Mouse (Mus musculus): ENCODE data around the gene Vcl. TPM values are rescaled to one million over a fixed set of nuclear protein-coding genes. Genes with fewer than 3 reads are reported as not detected.

Gene Vcl
- polyA plus RNA-seq, 1 experiment from 2014 or later, result 82.2 TPM

DNA sequence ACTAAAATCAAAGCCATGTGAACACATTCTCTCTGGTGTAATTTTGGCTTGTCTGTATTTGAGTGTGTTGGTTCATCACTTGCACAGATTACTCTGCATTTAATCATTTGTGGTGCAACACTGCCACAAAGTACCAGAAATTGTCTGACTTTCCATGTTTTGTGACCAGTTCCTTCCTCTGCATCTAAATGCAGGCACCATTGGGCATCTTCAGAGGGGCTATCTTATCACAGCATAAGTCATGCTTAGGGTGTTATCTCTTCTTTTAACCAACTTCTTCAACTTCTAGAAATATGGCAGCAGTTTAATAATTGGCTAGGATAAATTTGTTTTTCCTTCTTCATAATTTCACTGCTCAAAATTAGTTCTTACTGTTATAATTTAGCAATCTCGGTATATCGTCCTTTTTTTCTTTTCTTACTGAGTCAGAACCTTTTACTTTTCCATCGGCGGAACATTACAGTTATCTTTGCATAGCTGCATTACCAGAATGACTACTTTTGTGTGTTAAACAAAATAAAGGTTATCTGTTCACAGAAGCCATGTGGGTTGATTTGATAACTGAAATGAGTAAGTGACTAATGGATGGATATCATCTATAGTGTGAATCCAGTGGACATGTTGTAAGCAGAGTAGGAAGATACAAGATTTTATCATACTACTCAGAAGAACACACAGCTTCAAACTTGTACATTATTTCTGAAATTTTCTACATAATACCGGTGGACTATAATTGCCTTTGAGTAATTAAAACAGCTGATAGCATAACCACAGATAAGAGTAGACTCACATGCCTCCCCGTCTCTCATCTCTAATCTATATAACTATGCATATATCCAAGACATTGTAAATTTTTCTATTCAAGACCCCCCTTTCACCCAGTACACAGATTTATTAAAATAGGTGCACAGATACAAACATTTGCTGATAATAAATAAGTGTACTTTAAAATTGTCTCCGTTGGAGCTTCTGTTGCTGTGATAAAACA lies 12.3 kb upstream of the Vcl start:
- Histone ChIP-seq H3K36me3 (no peaks in the 10 kb centered on the region), H3K4me1 (replicated peaks) (peaks cover 4% of the 10 kb centered on the region; the same call in 1 of the 2 replicates), H3K4me3 (no peak overlapping the region), H3K27ac (no peak overlapping the region), H3K4me2 (no peak overlapping the region), H3K9me3 (replicated peaks) (no peaks in the 10 kb centered on the region), H3K27me3 (no peaks in the 10 kb centered on the region), H3K9ac (no peak overlapping the region)
- WGBS, result 81% methylated on average over 7 of the region's 7 CpGs
- ATAC-seq (replicated peaks; ENCODE audit: insufficient number of reproducible peaks, insufficient read depth, low FRiP score, low read depth), result no peak

DNA sequence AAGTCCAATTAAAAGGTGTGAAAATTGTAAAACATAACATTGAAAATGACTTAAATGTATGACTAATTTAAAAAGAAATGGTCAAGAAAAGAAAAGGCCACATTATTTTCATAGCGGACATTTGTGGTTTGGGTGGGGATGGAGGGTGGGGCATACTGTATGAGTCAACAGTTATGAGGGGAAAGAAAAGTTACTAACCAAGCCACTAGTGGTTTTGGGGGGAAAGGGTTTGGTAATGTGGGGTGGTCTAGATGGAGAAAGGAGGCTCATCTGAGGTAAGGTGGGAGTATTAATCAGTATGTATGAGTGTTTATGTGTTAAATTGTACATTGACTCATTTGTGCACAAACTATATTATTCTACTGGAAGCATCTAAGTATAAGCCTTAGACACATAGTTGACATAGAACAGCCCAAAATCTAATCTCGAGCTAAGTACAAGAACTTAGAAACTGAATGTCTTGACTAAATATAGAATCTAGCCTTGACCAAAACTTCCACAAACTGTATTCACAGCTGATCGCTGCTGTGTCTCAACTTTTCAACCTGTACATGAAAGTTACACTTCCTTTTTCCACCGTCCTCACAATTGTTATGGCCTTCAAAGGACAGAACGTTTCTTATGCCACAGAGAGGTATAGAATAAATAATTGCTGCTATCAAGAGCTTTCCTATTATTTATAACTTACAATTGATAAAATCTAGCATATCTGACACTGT lies 5.0 kb upstream of the Vcl start:
- Histone ChIP-seq H3K4me2 (no peak overlapping the region), H3K9me3 (replicated peaks) (no peaks in the 10 kb centered on the region), H3K36me3 (no peaks in the 10 kb centered on the region), H3K4me1 (replicated peaks) (peaks cover 5% of the 10 kb centered on the region; the same call in 1 of the 2 replicates), H3K27ac (no peak overlapping the region), H3K4me3 (no peak overlapping the region), H3K27me3 (no peaks in the 10 kb centered on the region), H3K9ac (no peak overlapping the region)
- WGBS, result 69% methylated on average over 5 of the region's 5 CpGs
- ATAC-seq (replicated peaks; ENCODE audit: insufficient number of reproducible peaks, insufficient read depth, low FRiP score, low read depth), result no peak

DNA sequence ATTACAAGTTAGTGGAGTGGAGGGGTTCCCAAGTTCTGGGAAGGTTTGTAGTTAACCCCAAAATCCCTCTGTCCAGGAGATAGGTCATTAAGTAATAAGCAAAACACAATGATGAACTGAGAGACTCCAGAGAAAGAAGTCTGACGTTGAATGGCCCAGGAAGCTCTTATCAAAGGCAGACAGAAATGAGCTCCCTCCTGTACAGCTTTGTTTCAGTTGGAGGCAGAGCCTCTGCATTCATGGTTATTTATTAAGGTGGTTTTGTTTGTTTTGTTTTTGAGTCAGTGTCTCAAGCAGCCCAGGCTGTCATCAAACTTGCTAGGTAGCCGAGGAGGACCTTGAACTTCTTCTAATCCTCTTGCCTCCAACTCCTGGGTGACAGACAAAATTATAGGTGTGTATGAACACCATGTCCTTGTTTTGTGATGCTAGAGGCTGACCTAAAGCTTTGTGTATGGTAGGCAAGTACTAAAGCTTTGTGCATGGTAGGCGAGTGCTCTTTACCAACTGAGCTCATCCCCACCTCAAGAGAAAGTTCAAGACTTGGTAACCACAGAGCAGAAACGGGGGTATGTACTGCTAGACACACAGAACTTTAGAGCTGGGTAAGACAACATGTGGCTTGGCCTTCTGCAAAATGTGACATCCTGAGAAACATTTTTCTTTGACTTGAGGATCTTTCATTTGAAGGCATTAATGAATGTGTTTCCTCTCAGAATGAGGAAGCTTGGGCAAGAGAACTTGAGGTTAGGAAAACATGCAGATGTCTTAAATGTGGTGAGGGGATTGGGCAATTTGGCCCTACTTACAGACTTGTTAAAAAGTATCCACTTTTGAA lies 1.5 kb upstream of the Vcl start:
- Histone ChIP-seq H3K27ac (no peak overlapping the region), H3K9me3 (replicated peaks) (no peaks in the 10 kb centered on the region), H3K36me3 (no peaks in the 10 kb centered on the region), H3K4me3 (no peak overlapping the region), H3K9ac (no peak overlapping the region), H3K27me3 (no peaks in the 10 kb centered on the region), H3K4me2 (no peak overlapping the region), H3K4me1 (replicated peaks) (peaks cover 22% of the 10 kb centered on the region)
- 79% methylated on average over 4 of the region's 4 CpGs for WGBS
- ATAC-seq (replicated peaks; ENCODE audit: insufficient number of reproducible peaks, insufficient read depth, low FRiP score, low read depth), result no peak

DNA sequence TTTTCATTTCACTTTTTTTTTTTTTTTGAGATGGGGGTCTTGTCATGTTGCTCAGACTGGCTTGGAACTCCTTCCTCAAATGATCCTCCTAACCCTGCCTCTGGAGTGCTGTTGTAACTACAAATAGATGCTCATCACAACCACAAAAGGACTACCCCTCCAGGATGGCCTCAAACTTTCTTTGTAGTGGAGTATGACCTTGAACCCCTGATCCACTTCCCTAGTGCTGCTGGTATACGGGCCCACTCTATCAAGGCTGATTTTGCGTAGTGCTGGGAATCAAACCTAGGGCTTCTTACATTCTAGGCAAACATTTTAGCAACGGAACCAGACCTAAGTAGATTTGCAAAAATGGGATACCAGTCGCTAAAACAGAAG lies 901 bp upstream of the Vcl start:
- H3K9ac ChIP-seq, result peak overlapping the region; percentile 53
- no peaks in the 10 kb centered on the region for H3K9me3 ChIP-seq (replicated peaks)
- peak overlapping the region; percentile 63 for H3K27ac ChIP-seq
- no peaks in the 10 kb centered on the region for H3K27me3 ChIP-seq
- 23% methylated on average over 4 of the region's 4 CpGs for WGBS
- H3K36me3 ChIP-seq, result no peaks in the 10 kb centered on the region
- ATAC-seq (replicated peaks; ENCODE audit: insufficient number of reproducible peaks, insufficient read depth, low FRiP score, low read depth), result no peak
- peaks cover 27% of the 10 kb centered on the region for H3K4me1 ChIP-seq (replicated peaks)
- peak overlapping the region; percentile 65 for H3K4me2 ChIP-seq
- H3K4me3 ChIP-seq, result peak overlapping the region; percentile 76

DNA sequence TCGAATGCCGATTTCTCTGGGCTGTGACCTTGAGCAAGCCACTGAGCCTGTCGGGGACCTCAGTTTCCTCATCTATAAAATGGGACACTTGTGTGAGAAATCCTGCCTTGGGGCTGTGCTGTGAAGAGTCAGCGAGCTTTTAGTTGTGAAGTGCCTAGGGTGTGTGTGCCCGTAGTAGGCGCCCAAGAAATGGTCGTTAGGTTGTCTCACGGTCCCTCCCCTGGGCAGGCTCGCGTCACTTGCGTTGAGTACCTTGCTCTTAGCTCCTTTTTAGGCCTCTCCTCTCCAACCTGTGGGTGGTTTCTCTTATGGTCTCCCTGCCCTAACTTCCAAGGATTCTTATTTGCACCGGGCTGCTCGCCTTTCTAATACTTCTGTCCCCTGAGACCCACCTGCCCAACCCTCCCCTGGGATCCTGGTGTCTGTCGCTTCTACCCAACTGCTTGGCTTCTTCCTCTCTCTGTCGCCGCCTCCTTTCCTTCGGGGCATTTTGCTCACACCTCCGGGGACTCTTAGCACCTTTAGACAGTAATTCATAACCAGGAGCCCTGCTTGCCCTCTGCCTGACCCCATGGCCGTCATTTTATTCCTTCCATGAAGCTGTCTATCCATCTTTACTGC lies 726 bp downstream of the Vcl start:
- 1% methylated on average over 19 of the region's 19 CpGs for WGBS
- ATAC-seq (replicated peaks; ENCODE audit: insufficient number of reproducible peaks, insufficient read depth, low FRiP score, low read depth), result 0 out of 2 replicates have a peak, but pooled peaks have one; percentile 1
- Histone ChIP-seq H3K27ac (peak overlapping the region; percentile 95), H3K9me3 (replicated peaks) (no peaks in the 10 kb centered on the region), H3K4me1 (replicated peaks) (peaks cover 34% of the 10 kb centered on the region), H3K27me3 (no peaks in the 10 kb centered on the region), H3K4me2 (peak overlapping the region; percentile 76), H3K36me3 (no peaks in the 10 kb centered on the region), H3K4me3 (peak overlapping the region; percentile 76), H3K9ac (peak overlapping the region; percentile 90)

DNA sequence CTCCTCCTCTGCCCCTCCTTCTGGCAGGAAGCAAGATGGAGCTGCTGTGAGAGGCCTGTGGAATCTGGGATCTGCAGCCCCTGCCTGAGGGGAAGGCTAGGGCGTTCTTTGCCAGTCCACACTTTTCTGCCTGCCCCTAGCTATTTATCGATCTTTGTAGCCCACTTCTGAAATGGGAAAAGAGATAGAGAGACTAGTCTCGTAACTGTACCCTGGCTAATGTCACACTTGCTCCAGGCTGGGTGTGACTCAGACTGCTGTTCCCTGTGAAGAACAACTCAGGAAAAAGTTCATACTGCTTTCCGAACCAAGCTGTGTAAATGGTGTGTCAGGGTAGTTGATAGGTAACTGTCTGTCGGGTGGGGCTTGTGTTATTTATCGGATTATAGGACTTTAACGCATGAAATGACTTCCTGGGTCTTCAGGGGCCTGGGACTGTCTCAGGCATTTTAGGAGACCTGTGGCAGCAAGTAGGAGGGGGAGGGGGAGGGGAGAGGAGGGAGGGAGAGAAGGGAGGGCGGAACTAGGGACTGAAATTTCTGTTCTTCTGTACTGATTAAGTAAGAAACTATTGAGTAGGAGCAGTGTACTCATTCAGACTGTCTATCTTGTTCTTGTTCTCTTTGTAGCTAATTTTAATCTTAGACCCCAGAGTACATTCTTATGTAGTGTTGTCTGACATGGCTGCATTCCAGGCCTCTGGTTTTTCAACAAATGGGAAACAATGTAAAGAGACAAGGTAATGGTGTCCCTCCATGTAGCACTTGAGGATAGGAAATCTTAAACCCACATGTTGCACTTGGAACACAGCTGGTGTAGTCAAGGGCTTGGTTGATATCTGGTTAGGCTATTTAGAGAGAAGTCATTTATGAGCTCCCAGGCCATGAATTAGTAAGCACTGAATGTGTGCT lies 1.5 kb downstream of the Vcl start:
- no peak for ATAC-seq (replicated peaks; ENCODE audit: insufficient number of reproducible peaks, insufficient read depth, low FRiP score, low read depth)
- H3K9ac ChIP-seq, result peak overlapping the region; percentile 90
- peaks cover 38% of the 10 kb centered on the region for H3K4me1 ChIP-seq (replicated peaks)
- H3K27ac ChIP-seq, result peak overlapping the region; percentile 95
- H3K4me3 ChIP-seq, result peak overlapping the region; percentile 76
- H3K4me2 ChIP-seq, result peak overlapping the region; percentile 76
- no peaks in the 10 kb centered on the region for H3K9me3 ChIP-seq (replicated peaks)
- 7% methylated on average over 8 of the region's 8 CpGs for WGBS
- H3K27me3 ChIP-seq, result no peaks in the 10 kb centered on the region
- no peaks in the 10 kb centered on the region for H3K36me3 ChIP-seq

DNA sequence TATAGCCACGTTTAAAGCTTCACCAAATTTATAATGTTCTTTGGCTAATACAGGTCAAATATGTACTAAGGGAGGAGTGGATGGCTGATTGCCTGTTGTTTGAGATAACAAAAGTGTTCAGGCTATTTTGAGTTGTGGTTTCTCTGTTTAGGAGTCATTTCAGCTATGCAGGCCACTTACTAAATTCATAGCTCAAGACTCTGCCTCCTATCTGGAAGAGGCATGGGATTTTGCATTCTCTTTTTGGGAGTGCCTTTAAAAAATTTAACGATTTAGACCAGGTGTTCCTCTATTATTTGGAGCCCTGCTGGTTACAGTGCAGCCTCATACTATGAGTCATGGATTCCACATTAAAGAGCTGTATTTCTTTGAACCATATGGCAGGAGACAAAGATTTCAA lies 9.2 kb downstream of the Vcl start:
- peak overlapping the region; percentile 53 for H3K4me2 ChIP-seq
- WGBS, result 12% methylated on average over 2 of the region's 2 CpGs
- peaks cover 58% of the 10 kb centered on the region for H3K4me1 ChIP-seq (replicated peaks)
- no peaks in the 10 kb centered on the region for H3K27me3 ChIP-seq
- H3K36me3 ChIP-seq, result no peaks in the 10 kb centered on the region
- peak overlapping the region; percentile 81 for H3K27ac ChIP-seq
- peak; percentile 39; the same call in 1 of the 2 replicates for ATAC-seq (replicated peaks; ENCODE audit: insufficient number of reproducible peaks, insufficient read depth, low FRiP score, low read depth)
- H3K4me3 ChIP-seq, result peak overlapping the region; percentile 15; the same call in 1 of the 2 replicates
- H3K9ac ChIP-seq, result no peak overlapping the region
- no peaks in the 10 kb centered on the region for H3K9me3 ChIP-seq (replicated peaks)

DNA sequence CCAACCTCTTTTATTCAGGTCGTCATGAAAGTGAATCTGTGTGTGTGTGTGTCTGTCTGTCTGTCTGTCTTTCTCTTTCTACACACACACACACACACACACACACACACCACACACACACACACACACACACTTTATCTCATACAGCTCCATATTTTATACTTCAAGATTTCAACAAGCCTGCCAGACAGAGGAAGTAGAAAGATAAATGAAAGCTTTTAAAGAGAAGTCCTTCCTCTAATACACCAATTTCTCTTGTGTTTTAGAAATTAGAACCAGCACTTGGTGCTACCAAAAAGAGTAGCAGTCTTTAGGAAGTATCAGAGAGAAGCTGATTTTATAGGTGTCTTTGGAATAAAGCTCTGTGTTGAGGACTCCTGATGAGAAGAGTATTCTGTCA lies 9.7 kb downstream of the Vcl start:
- no peak overlapping the region for H3K9ac ChIP-seq
- H3K4me2 ChIP-seq, result peak overlapping the region; percentile 53
- H3K27me3 ChIP-seq, result no peaks in the 10 kb centered on the region
- H3K36me3 ChIP-seq, result no peaks in the 10 kb centered on the region
- ATAC-seq (replicated peaks; ENCODE audit: insufficient number of reproducible peaks, insufficient read depth, low FRiP score, low read depth), result 0 out of 2 replicates have a peak, but pooled peaks have one; percentile 26
- H3K4me3 ChIP-seq, result no peak overlapping the region
- peaks cover 56% of the 10 kb centered on the region for H3K4me1 ChIP-seq (replicated peaks)
- 8% methylated on average over 1 of the region's 1 CpGs for WGBS
- peak overlapping the region; percentile 81 for H3K27ac ChIP-seq
- H3K9me3 ChIP-seq (replicated peaks), result no peaks in the 10 kb centered on the region

DNA sequence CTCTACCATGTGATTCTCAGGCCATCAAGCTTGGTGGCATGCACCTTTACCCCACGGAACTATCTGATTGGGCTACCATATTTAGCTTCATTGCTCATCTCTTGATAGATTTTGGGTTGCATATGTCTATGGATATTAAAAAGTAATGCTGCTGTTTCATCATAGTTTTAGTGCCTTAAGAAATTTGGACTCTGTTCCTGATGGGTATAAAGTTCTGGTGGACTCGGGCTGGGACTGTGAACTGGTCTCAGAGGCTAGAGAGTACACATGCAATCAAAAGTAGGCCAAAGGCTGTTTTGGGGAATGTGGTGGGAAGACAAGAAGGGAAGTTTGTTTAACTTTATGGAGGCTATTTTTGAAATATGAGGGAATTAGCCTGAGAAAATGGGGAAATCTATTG lies 16.1 kb downstream of the Vcl start:
- no peak overlapping the region for H3K9ac ChIP-seq
- H3K27ac ChIP-seq, result no peak overlapping the region
- H3K36me3 ChIP-seq, result no peaks in the 10 kb centered on the region
- H3K4me1 ChIP-seq (replicated peaks), result peaks cover 16% of the 10 kb centered on the region
- H3K9me3 ChIP-seq (replicated peaks), result no peaks in the 10 kb centered on the region
- H3K4me3 ChIP-seq, result no peak overlapping the region
- H3K27me3 ChIP-seq, result no peaks in the 10 kb centered on the region
- ATAC-seq (replicated peaks; ENCODE audit: insufficient number of reproducible peaks, insufficient read depth, low FRiP score, low read depth), result no peak
- WGBS, result 84% methylated on average over 2 of the region's 2 CpGs
- H3K4me2 ChIP-seq, result no peak overlapping the region

DNA sequence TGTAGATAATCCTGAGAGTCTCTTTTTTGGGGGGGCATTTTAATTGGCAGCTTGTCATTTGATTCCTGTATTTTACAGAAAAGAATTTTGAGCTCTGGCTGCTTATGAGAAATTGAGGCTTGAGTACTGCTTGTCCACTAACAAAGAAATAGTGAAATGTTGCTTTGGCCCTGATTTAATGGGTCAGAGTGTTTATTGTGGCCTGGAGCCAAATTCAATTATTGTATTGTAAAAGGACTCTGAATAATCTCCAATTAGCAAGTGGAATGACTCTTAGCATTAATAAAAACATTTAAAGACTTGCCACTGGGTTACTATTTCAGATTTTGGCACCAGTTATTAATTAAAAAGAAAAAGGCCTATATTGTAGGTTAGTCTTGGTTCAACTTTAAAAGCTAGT lies 26.8 kb downstream of the Vcl start:
- no peaks in the 10 kb centered on the region for H3K27me3 ChIP-seq
- H3K4me3 ChIP-seq, result no peak overlapping the region
- no peak overlapping the region for H3K27ac ChIP-seq
- H3K4me1 ChIP-seq (replicated peaks), result peaks cover 21% of the 10 kb centered on the region
- H3K9me3 ChIP-seq (replicated peaks), result no peaks in the 10 kb centered on the region
- H3K4me2 ChIP-seq, result no peak overlapping the region
- ATAC-seq (replicated peaks; ENCODE audit: insufficient number of reproducible peaks, insufficient read depth, low FRiP score, low read depth), result no peak
- no peaks in the 10 kb centered on the region for H3K36me3 ChIP-seq
- H3K9ac ChIP-seq, result no peak overlapping the region

Measured in heart, embryonic 15.5 days (tissue).